Mouse (Mus musculus) intestine, embryonic 14.5 days (tissue): Measurements from ENCODE around the gene Samd4b. TPM values are rescaled to one million over a fixed set of nuclear protein-coding genes. Genes with fewer than 3 reads are reported as not detected.
"Not testable (repeated sequence)": the region's sequence is repeated elsewhere in the genome, so short reads cannot be mapped to it uniquely, and the experiment has no call there.

Experiments
- ATAC-seq: fragments of 200-750 bp; cut with Nextera tagmentation; replicated peaks from 2 replicates; pipeline ENCODE4 v1.8.0; 2017; ENCODE audit warnings: low read depth, moderate number of reproducible peaks, moderate TSS enrichment, moderate library complexity; ENCODE audit not compliant: low FRiP score, low TSS enrichment
- DNase-seq: peaks from one replicate; pipeline ENCODE4 v3.0.0-alpha.2; 2018; ENCODE audit warnings: low spot score
- H3K27ac ChIP-seq: fragments of 300-500 bp; sonication (generic); 2 replicates; pipeline ENCODE4 v1.5.1; 2014; ENCODE audit warnings: low read depth, mild to moderate bottlenecking, control low read depth
- H3K27me3 ChIP-seq: fragments of 300-500 bp; sonication (generic); replicated peaks from 2 replicates; pipeline ENCODE4 v1.6.1; 2014; ENCODE audit warnings: low read length, control low read depth; ENCODE audit not compliant: control insufficient read depth, insufficient read depth
- H3K36me3 ChIP-seq: fragments of 300-500 bp; sonication (generic); 2 replicates; pipeline ENCODE4 v1.6.1; 2014; ENCODE audit warnings: low read length, control low read depth; ENCODE audit not compliant: control insufficient read depth, insufficient read depth
- H3K4me1 ChIP-seq: fragments of 300-500 bp; sonication (generic); replicated peaks from 2 replicates; pipeline ENCODE4 v1.6.1; 2014; ENCODE audit warnings: low read length, control low read depth, mixed read lengths; ENCODE audit not compliant: control insufficient read depth, insufficient read depth
- H3K4me2 ChIP-seq: fragments of 300-500 bp; sonication (generic); 2 replicates; pipeline ENCODE4 v1.6.1; 2014; ENCODE audit warnings: low read length
- H3K4me3 ChIP-seq: fragments of 300-500 bp; sonication (generic); 2 replicates; pipeline ENCODE4 v1.5.1; 2014; ENCODE audit warnings: low read depth, low read length, control low read depth, mixed read lengths
- H3K9ac ChIP-seq: fragments of 300-500 bp; sonication (generic); 2 replicates; pipeline ENCODE4 v1.6.1; 2014; ENCODE audit warnings: mild to moderate bottlenecking, low read length
- H3K9me3 ChIP-seq: fragments of 300-500 bp; sonication (generic); 2 replicates; pipeline ENCODE4 v1.6.1; 2016; ENCODE audit warnings: low read length, control low read depth; ENCODE audit not compliant: control insufficient read depth
- WGBS: fragments of 180-500 bp; shearing (Covaris S2); extraction: QIAGEN DNeasy Blood & Tissue Kit; methylation state at CpG from one replicate; pipeline ENCODE4 v1.1.7; 2014; 5-methylcytosine and 5-hydroxymethylcytosine counted together
- polyA plus RNA-seq: library from polyadenylated mRNA; unstranded; fragments of >200 nt; fragmentation: Nextera tagmentation; extraction: Ambion mirVana; gene quantifications from 2 replicates; pipeline ENCODE4 v1.2.1, GENCODE M21; 2014

Samd4b gene
- polyA plus RNA-seq, 1 experiment from 2014 or later: 27.7 TPM

DNA sequence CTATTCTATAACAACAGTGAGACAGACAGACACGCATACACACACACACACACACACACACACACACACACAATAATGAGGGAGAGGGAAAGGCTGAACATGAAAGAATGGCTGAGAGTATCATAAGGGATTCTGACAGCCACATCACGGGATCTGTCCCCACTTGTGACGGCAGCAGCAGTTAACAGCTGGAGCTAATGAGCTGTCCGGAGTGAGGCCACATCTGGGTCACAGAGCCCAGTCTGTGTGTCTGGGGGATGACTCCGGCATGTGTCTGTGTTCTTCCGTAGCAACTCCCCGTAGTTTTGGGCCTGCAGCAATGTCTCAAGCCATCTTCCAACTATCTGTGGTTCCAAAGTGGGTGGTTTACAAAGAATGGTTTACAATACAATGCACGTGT, 65.9 kb downstream of the Samd4b start:
- ATAC-seq (no peak), DNase-seq (no peak)
- Histone ChIP-seq H3K9ac (no peak overlapping the region), H3K36me3 (no peaks in the 10 kb centered on the region), H3K27me3 (no peaks in the 10 kb centered on the region), H3K4me3 (no peak overlapping the region), H3K27ac (no peak overlapping the region), H3K9me3 (no peaks in the 10 kb centered on the region), H3K4me2 (no peak overlapping the region), H3K4me1 (no peaks in the 10 kb centered on the region; the same call in 1 of the 2 replicates)
- WGBS: 78% methylated on average over 8 of the region's 8 CpGs

DNA sequence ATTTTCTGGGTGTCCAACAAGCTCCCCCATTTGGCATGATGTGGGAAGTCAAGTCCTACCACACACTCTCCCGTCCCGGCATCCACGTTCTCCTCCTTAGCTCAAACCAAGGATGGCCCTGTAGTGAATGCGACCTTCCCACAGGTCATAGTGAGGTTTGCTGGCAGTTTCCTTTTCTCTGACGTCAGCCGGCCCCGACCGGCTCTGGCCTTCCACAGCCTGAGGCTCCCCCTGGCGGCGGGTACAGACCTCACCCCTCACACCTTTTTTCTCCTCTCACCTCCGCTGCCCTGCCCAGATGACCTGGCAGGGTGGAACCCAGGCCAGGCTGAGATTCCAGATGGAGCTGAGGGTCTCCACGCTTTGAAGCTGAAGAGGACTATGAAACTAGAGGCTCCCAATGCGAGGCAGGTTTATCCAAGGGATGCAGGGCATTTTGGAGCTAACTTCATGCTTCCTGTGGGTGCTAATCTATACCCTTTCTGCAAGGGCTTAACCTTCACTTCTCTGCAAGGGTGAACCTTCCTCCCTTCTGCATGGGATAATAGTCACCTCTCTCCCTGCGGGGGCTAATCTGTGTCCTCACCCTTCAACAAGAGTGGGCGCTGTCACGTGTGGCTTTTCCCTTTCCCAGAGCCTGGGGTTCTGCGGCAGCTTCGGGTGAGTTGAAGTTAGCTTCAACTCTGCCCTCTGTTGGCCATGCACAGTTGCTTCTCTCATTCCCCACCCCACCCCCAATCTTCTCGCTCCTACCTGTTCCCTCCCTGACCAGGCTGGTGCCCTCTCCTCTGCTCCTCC, 69.8 kb downstream of the Samd4b start:
- DNase-seq (peak; percentile 87), ATAC-seq (peak; percentile 79)
- Histone ChIP-seq H3K27me3 (no peaks in the 10 kb centered on the region), H3K4me1 (no peaks in the 10 kb centered on the region; the same call in 1 of the 2 replicates), H3K4me2 (no peak overlapping the region), H3K36me3 (no peaks in the 10 kb centered on the region), H3K27ac (no peak overlapping the region), H3K9ac (no peak overlapping the region), H3K9me3 (no peaks in the 10 kb centered on the region), H3K4me3 (no peak overlapping the region)
- 9% methylated on average over 19 of the region's 19 CpGs for WGBS

DNA sequence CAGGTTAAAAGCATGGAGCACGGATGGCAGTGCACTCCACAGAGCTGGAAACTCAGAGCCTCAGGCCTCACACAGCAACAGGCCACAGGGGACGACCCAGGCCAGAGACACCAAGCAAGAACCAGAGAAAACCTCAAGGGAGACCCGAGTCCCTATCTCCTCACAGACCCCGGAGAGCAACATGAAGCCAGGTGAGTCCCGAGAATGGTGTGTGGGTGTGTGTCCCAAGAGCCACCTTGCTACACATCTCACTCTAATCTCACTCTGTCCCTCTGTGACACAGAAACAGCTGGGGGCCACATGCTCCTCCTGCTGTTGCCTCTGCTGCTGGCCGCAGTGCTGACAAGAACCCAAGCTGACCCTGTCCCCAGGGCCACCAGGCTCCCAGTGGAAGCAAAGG, 75.4 kb downstream of the Samd4b start, which contains the start of gene Ifnl3:
Gene Ifnl3, plus strand, starts transcription at position 301 of the 400 bp plus-strand sequence.
- H3K27ac ChIP-seq, DNase-seq, H3K36me3 ChIP-seq, H3K4me2 ChIP-seq, H3K9me3 ChIP-seq, H3K4me3 ChIP-seq, H3K27me3 ChIP-seq, H3K4me1 ChIP-seq, ATAC-seq, H3K9ac ChIP-seq: not testable (repeated sequence)
- WGBS: 75% methylated on average over 5 of the region's 6 CpGs

DNA sequence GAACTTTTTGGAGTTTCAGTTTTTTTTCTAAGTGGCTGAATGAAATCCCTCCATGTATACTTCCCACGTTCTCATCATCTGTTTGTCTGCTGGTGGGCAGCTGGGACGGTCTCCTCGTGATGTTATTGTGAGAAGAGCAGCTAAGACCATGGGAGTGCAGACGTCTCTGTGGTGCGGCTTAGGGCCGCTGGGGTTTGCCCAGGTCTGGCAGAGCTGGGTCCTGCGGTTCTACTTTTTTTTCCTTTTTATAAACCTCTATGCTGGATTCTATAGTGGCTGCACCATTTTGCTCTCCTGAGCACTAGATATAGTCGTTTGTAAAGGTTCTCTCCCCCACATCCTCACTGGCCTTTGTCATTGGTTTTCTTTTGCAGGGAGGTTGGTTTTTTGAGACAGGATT, 86.5 kb downstream of the Samd4b start:
- DNase-seq (no peak), ATAC-seq (no peak)
- Histone ChIP-seq H3K27me3 (no peaks in the 10 kb centered on the region), H3K4me2 (no peak overlapping the region), H3K4me3 (no peak overlapping the region), H3K4me1 (no peaks in the 10 kb centered on the region), H3K27ac (no peak overlapping the region), H3K9ac (no peak overlapping the region), H3K9me3 (no peaks in the 10 kb centered on the region), H3K36me3 (no peaks in the 10 kb centered on the region)
- WGBS: 60% methylated on average over 8 of the region's 8 CpGs

DNA sequence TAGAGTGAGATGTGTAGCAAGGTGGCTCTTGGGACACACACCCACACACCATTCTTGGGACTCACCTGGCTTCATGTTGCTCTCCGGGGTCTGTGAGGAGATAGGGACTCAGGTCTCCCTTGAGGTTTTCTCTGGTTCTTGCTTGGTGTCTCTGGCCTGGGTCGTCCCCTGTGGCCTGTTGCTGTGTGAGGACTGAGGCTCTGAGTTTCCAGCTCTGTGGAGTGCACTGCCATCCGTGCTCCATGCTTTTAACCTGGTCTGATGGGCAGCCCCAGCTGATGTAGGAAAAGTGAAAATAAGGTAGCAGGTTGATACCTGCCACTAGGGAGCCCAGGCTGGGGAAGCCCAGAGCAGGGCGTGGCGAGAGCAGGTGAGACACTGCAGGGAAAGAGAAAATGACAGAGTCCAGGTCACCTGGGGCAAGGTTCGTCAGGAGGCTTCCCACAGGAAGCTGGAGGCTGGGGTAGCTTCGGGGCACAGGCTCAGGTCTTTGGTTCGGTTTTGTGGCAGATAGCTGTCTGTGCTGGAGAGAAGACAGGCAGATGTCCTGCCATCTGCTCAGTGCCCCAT, 87.5 kb downstream of the Samd4b start, which contains the start of gene Ifnl2:
Gene Ifnl2, minus strand, starts transcription at position 51 of the 570 bp plus-strand sequence.
- DNase-seq, H3K36me3 ChIP-seq, H3K4me3 ChIP-seq, H3K27me3 ChIP-seq, ATAC-seq, H3K9me3 ChIP-seq, H3K4me2 ChIP-seq, H3K27ac ChIP-seq, H3K9ac ChIP-seq, H3K4me1 ChIP-seq: not testable (repeated sequence)
- WGBS: 56% methylated on average over 8 of the region's 8 CpGs

DNA sequence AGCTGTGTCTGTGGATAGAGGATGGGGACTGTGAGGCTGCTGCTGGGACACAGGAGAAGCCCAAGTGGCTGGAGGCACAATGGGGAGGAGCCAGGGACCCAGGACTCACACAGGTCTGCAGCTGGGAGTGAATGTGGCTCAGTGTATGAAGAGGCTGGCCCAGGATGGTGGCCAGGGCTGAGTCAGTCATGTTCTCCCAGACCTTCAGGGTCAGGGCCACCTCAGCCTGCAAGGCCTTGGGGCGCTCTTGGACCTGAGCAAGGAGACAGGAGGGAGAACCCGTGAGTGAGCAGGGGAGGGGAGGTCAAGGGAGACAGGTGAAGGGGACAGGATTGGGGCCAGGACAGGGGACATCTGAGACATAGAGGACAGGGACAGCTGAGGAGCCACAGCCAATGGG, 88.8 kb downstream of the Samd4b start:
- not testable (repeated sequence) for H3K27ac ChIP-seq, DNase-seq, H3K9ac ChIP-seq, H3K4me1 ChIP-seq, H3K9me3 ChIP-seq, H3K4me2 ChIP-seq, H3K27me3 ChIP-seq, H3K4me3 ChIP-seq, H3K36me3 ChIP-seq, ATAC-seq
- WGBS: 20% methylated on average over 1 of the region's 2 CpGs

DNA sequence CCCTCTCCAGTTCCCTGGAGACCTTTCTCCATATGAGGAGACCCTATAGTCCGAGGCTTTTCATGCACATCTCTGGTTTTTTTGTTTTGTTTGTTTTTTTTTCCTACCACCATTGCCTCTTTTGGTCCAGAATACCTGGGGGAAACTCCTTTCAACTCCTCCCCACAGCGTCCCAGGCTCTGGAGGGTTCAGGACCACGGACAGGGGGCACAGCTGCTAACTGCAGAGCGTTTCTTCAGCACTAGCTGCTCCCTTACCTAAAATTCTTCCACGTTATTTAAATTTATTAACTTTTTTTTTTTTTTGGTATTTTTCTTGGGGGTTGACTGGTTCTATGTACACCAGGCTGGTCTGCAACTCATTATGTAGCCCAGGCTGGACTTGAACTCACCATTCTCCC, 92.4 kb downstream of the Samd4b start:
- Histone ChIP-seq H3K27ac (no peak overlapping the region), H3K4me3 (no peak overlapping the region), H3K27me3 (no peaks in the 10 kb centered on the region), H3K4me2 (no peak overlapping the region), H3K36me3 (no peaks in the 10 kb centered on the region), H3K9ac (no peak overlapping the region), H3K9me3 (no peaks in the 10 kb centered on the region), H3K4me1 (no peaks in the 10 kb centered on the region)
- WGBS: 3% methylated on average over 5 of the region's 5 CpGs
- DNase-seq (peak; percentile 70), ATAC-seq (no peak)

DNA sequence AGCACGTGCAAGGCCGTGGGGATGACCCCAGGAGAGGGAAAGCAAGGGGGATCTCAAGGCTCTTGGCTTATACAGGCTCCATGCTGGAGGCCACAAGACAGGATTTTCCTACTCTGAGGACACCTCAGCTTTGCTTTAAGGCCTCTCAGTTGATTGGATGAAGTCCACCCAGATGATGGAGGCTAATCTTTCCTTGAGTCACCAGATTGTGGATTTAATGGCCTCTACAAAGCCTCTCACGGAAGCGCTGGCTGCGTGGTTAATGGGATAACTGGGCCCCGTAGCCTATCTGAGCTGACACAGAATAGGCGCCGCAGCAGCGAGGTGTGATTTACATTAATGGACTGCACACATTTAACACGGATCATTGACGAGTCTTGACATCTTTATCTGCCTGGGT, 102.5 kb downstream of the Samd4b start:
- Histone ChIP-seq H3K9ac (no peak overlapping the region), H3K27me3 (no peaks in the 10 kb centered on the region), H3K4me3 (no peak overlapping the region), H3K27ac (no peak overlapping the region), H3K4me2 (no peak overlapping the region), H3K4me1 (no peaks in the 10 kb centered on the region), H3K9me3 (no peaks in the 10 kb centered on the region), H3K36me3 (no peaks in the 10 kb centered on the region)
- DNase-seq (no peak), ATAC-seq (no peak)
- 74% methylated on average over 11 of the region's 11 CpGs for WGBS

DNA sequence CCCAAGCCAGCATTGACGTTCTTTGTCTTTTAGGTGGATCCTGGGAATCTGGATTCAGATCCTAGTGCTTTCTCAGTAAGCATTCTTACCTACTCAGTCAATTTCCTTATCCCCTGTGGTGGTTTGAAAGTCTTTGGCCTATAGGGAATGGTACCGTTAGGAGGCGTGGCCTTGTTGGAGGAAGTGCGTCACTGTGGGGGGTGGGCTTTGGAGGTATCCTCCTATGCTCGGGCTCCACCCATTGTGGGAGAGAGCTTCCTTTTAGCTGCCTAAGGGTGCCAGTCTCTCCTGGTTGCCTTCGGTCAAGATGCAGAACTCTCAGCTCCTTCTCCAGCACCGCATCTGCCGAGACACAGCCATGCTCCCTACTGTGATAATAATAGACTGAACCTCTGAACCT, 105.6 kb downstream of the Samd4b start:
- no peak overlapping the region for H3K27ac ChIP-seq
- ATAC-seq (no peak), DNase-seq (no peak)
- H3K4me3 ChIP-seq: no peak overlapping the region
- H3K36me3 ChIP-seq: no peaks in the 10 kb centered on the region
- H3K4me2 ChIP-seq: no peak overlapping the region
- WGBS: 85% methylated on average over 8 of the region's 8 CpGs
- no peak overlapping the region for H3K9ac ChIP-seq
- H3K9me3 ChIP-seq: no peaks in the 10 kb centered on the region
- no peaks in the 10 kb centered on the region for H3K27me3 ChIP-seq
- H3K4me1 ChIP-seq: no peaks in the 10 kb centered on the region
